Mouse (Mus musculus) lung, embryonic 15.5 days (tissue): ENCODE measurements around the gene Galk2. TPM values are rescaled to one million over a fixed set of nuclear protein-coding genes. Genes with fewer than 3 reads are reported as not detected.
A peak's percentile ranks its signal among the peaks of the same experiment; 100 is the strongest.

Experiments used
- ATAC-seq: fragments of 200-750 bp; cut with Nextera tagmentation; 2 replicates; pipeline ENCODE4 v1.8.0; 2017; ENCODE audit warnings: moderate number of reproducible peaks, borderline replicate concordance; ENCODE audit not compliant: low FRiP score, low TSS enrichment; ENCODE audit errors: extremely low read depth
- H3K27ac ChIP-seq: fragments of 300-500 bp; sonication (generic); 2 replicates; pipeline ENCODE4 v1.5.1; 2015; ENCODE audit warnings: moderate library complexity, mild to moderate bottlenecking, inconsistent platforms
- H3K27me3 ChIP-seq: fragments of 300-500 bp; sonication (generic); 2 replicates; pipeline ENCODE4 v1.6.1; 2015; ENCODE audit warnings: inconsistent platforms
- H3K36me3 ChIP-seq: fragments of 300-500 bp; sonication (generic); 2 replicates; pipeline ENCODE4 v1.6.1; 2015; ENCODE audit warnings: inconsistent platforms
- H3K4me1 ChIP-seq: fragments of 300-500 bp; sonication (generic); 2 replicates; pipeline ENCODE4 v1.6.1; 2015; ENCODE audit warnings: inconsistent platforms
- H3K4me2 ChIP-seq: fragments of 300-500 bp; sonication (generic); 2 replicates; pipeline ENCODE4 v1.6.1; 2015; ENCODE audit warnings: inconsistent platforms, mild to moderate bottlenecking, moderate library complexity
- H3K4me3 ChIP-seq: fragments of 300-500 bp; sonication (generic); 2 replicates; pipeline ENCODE4 v1.5.1; 2015; ENCODE audit warnings: mild to moderate bottlenecking, inconsistent platforms
- H3K9ac ChIP-seq: fragments of 300-500 bp; sonication (generic); 2 replicates; pipeline ENCODE4 v1.6.1; 2015; ENCODE audit warnings: inconsistent platforms
- H3K9me3 ChIP-seq: fragments of 300-500 bp; sonication (generic); 2 replicates; pipeline ENCODE4 v1.6.1; 2016; ENCODE audit warnings: inconsistent platforms
- WGBS: fragments of 180-500 bp; shearing (Covaris S2); methylation state at CpG from one replicate; pipeline ENCODE4 v1.1.7; 2015; 5-methylcytosine and 5-hydroxymethylcytosine counted together
- polyA plus RNA-seq: library from polyadenylated mRNA; unstranded; fragments of >200 nt; fragmentation: Nextera tagmentation; extraction: Ambion mirVana; gene quantifications from 2 replicates; pipeline ENCODE4 v1.2.1, GENCODE M21; 2015

Galk2 gene
- polyA plus RNA-seq, 1 experiment from 2014 or later = 39.4 TPM

DNA sequence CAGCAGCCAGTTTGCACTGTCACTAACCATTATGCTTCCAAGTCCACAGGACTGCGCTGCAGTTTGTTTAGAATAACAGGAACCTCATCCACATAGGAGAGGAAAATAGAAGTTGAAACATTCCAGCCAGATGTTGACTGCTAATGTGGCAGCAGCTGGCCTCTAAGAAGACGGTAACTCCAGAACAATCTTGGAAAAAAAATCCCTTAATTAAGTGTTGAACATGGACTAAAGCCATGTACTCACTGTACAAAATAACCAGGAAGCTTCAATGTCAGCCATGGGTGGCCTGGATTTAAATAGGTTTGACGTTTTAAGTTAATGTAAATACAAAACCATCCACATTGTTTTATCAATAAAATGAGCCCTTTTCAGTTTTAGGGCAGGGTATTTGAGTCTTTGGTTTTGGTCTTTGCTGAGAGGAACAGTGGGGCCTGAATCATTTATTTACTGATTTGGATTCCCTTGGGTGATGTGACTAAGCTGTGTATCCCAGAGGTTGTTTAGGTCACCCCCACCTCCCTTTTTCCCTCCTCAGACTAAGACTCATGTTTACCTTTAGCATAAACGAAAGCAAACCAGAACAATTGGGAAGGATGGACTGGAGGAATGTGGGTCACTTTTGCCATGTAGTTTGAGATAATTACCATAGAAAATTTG lies 47.6 kb downstream of the Galk2 start:
- Histone ChIP-seq H3K4me1 (no peaks in the 10 kb centered on the region), H3K36me3 (no peaks in the 10 kb centered on the region), H3K4me2 (no peak overlapping the region), H3K27me3 (no peaks in the 10 kb centered on the region), H3K9me3 (no peaks in the 10 kb centered on the region), H3K4me3 (no peak overlapping the region), H3K9ac (no peak overlapping the region), H3K27ac (peak overlapping the region; percentile 51; the same call in 1 of the 2 replicates)
- WGBS = 45% methylated on average over 4 of the region's 4 CpGs
- ATAC-seq = peak; percentile 85; the same call in 1 of the 2 replicates

DNA sequence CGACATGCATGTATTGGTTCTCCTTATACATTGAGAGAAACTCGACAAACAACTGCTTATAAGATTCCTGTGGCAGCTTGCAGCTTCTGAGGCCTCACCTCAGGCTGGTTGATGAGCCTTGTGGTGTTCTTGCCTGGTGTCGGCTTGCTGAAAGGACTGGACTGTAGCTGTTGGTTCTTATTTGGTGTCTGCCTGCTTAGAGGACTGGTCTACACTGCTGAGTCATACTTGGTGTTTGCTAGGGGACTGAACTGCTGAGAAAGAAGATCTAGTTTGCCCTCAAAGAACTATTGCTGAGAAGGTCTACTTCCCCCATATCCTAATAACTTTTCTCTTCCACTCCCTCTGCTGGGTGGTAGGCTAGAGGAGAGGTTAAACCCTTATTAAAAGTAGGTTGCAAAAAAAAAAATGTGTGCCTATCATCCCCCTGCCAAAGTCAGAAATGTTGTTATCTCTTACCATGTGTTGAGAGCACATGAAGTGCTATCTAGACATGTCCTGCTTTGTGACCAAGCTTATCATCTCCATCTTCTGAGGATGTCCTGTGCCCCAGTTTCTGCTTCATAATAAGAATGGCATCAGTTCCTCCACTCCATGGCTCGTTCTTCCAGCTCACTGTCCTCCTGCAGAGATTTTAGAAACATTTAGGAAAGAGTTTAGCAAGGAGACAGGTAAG lies 48.8 kb downstream of the Galk2 start:
- Histone ChIP-seq H3K4me1 (no peaks in the 10 kb centered on the region), H3K9ac (no peak overlapping the region), H3K36me3 (no peaks in the 10 kb centered on the region), H3K9me3 (no peaks in the 10 kb centered on the region), H3K27ac (no peak overlapping the region), H3K27me3 (no peaks in the 10 kb centered on the region), H3K4me3 (no peak overlapping the region), H3K4me2 (no peak overlapping the region)
- WGBS = 84% methylated on average over 4 of the region's 4 CpGs
- no peak for ATAC-seq

DNA sequence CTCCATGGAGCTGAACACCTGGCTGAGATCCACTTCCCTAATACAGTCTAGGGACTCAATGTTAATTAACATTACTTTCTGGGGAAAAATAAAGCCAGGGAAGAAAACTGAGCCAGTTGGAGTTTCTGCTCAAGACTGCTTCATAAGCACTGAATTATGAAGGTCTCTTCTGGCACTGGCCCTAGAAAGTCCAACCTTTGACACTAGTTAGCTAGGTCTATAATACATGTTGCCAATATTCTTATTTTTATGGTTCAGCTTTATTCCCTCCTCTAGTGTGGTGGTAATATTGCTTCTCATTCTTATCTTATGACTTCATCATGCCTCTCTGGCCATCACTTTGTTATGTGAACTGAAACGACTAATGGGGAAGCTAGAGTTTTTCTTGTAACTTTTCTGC lies 55.3 kb downstream of the Galk2 start:
- WGBS = 53% methylated on average over 1 of the region's 1 CpGs
- no peaks in the 10 kb centered on the region for H3K36me3 ChIP-seq
- no peak for ATAC-seq
- no peaks in the 10 kb centered on the region for H3K27me3 ChIP-seq
- no peak overlapping the region for H3K4me3 ChIP-seq
- H3K4me2 ChIP-seq = no peak overlapping the region
- no peaks in the 10 kb centered on the region for H3K9me3 ChIP-seq
- no peak overlapping the region for H3K9ac ChIP-seq
- H3K4me1 ChIP-seq = peaks cover 9% of the 10 kb centered on the region
- no peak overlapping the region for H3K27ac ChIP-seq

DNA sequence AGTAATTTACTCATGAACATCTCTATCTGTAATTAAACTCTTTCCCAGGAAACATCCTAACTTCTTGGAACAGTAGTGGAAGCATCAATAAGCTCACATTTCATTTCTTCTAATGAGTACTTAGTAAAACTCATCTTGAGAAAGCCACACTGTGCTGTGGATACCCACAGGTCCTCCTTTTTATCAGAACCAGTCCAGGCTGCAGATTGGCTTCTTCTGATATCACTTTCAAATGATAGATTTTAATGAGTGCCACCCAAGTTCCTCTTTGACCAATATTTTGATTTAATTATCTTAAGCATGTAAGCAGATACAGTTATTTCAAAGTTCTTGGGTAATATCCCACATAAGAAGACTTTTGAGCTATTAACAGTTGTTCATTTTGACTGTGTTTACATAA lies 55.8 kb downstream of the Galk2 start:
- H3K27me3 ChIP-seq = no peaks in the 10 kb centered on the region
- H3K27ac ChIP-seq = no peak overlapping the region
- no peaks in the 10 kb centered on the region for H3K36me3 ChIP-seq
- peaks cover 9% of the 10 kb centered on the region for H3K4me1 ChIP-seq
- H3K9me3 ChIP-seq = no peaks in the 10 kb centered on the region
- H3K4me2 ChIP-seq = no peak overlapping the region
- H3K4me3 ChIP-seq = no peak overlapping the region
- ATAC-seq = no peak
- no peak overlapping the region for H3K9ac ChIP-seq

DNA sequence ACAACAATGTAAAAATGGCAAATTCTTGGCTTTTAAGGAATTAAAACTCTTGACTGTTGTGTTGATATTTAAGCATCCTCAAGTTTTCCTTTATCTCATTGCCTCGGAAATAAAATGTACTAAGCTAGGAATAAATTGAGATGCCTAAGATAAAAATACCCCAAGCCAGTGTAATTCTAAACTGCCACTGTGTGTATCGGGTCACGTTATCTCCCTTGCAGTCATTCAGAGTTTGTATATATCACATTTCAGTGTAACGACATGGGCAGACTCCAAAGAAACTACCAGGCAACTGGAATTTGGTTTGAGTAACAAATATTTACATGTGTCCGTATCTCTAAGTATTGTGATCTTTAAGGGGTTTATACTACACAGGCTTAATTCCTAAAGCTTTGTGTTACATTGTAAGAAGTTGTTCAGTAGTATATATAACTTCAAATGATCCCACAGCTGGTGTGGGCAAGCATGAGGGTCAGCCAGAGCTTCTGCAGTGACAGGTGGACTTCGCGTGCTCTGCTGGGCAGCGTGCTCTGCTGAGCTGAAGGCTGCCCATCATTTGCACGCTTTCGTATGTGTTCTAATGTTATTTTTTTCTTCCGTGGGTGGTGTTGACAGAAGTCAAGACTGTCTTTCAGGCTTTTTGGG lies 57.9 kb downstream of the Galk2 start:
- ATAC-seq = no peak

DNA sequence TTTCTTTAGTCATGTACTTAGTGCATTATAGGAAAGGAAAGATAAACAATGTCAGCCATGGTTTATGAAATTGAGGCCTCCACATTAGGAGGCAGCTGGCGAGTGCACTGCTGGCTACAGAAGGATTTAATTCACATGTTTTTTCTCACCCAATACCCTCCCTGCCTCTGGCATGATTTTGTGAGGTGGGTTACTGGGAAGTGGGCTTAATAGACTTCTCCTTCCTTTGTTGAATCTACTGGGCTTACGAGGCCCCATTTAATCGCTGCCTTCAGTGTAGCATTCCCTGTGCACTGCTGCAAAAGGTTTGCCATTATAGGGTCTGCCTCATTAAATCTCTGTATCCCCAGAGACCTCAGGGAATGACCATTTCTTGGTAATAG lies 58.4 kb downstream of the Galk2 start:
- Histone ChIP-seq H3K4me2 (no peak overlapping the region), H3K27me3 (no peaks in the 10 kb centered on the region), H3K9ac (no peak overlapping the region), H3K36me3 (no peaks in the 10 kb centered on the region), H3K9me3 (no peaks in the 10 kb centered on the region), H3K4me1 (peaks cover 9% of the 10 kb centered on the region), H3K27ac (peak overlapping the region; percentile 3; the same call in 1 of the 2 replicates), H3K4me3 (no peak overlapping the region)
- 61% methylated on average over 3 of the region's 3 CpGs for WGBS
- ATAC-seq = no peak

More for the DNA sequence above, 57.9 kb downstream of the Galk2 start:
- Histone ChIP-seq H3K9ac (no peak overlapping the region), H3K9me3 (no peaks in the 10 kb centered on the region), H3K27ac (peak overlapping the region; percentile 3; the same call in 1 of the 2 replicates), H3K36me3 (no peaks in the 10 kb centered on the region), H3K4me2 (no peak overlapping the region), H3K4me3 (no peak overlapping the region), H3K27me3 (no peaks in the 10 kb centered on the region), H3K4me1 (peaks cover 9% of the 10 kb centered on the region)
- 23% methylated on average over 11 of the region's 11 CpGs for WGBS

DNA sequence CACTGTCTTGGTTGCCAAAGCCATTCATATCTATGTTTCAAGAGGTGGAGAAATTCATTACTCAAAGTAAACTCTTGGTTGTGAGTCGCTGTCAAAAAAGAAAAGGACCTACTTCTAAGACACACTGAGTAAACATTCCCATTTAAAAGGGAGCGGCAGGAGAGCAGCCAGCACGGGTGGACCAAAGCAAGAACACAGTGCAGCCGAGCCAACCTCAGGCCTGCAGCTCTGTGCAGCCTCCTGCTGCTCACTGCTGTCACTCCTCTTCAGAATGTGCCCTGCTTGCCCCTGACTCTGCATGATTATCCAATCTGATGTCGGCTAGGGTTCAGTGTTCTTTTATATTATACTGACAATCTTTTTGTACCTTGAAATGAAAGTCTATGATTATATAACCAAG lies 62.4 kb downstream of the Galk2 start:
- no peak overlapping the region for H3K27ac ChIP-seq
- ATAC-seq = no peak
- H3K27me3 ChIP-seq = no peaks in the 10 kb centered on the region
- WGBS = 43% methylated on average over 5 of the region's 5 CpGs
- no peak overlapping the region for H3K4me3 ChIP-seq
- H3K36me3 ChIP-seq = no peaks in the 10 kb centered on the region
- H3K9ac ChIP-seq = no peak overlapping the region
- H3K4me1 ChIP-seq = peaks cover 15% of the 10 kb centered on the region
- no peak overlapping the region for H3K4me2 ChIP-seq
- H3K9me3 ChIP-seq = no peaks in the 10 kb centered on the region

DNA sequence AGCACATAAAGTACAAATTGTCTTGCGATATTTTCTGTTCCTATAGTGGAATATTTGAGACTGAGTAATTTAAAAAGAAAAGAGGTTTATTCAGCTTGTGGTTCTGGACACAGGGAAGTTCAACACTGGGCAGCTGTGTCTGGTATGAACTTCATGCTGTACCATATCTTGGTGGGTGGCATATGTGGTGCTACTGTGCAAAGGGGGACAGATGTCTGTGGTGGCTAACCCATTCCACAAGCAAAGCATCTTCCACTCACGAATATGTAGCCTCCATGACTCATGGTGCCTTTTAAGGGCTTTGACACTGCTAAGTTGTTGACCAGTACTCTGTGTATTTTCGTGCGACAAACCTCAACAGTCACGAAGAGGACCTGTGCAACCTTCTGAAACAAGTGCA lies 63.2 kb downstream of the Galk2 start:
- 83% methylated on average over 5 of the region's 5 CpGs for WGBS
- Histone ChIP-seq H3K9me3 (no peaks in the 10 kb centered on the region), H3K4me2 (no peak overlapping the region), H3K36me3 (no peaks in the 10 kb centered on the region), H3K9ac (no peak overlapping the region), H3K4me3 (no peak overlapping the region), H3K4me1 (peaks cover 9% of the 10 kb centered on the region; the same call in 1 of the 2 replicates), H3K27me3 (no peaks in the 10 kb centered on the region), H3K27ac (no peak overlapping the region)
- no peak for ATAC-seq

DNA sequence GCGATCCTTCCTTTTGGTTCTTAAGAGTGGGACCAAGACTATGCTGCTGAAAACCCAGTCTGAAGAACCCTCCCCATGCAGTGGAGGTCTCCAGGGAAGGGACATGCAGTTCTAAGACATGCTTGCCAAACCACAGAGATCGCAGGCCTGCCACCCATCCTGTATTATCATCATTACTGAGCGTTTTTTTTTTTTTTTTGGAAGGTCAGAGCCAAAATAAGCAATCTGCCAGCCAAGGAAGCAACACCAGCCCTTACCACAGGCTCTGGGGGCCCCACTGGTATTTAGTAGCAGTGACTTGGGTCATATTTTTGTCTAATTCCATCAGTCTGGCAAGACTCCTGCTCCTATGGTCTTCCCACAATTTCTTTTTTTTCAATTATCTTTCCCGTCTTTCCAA lies 64.0 kb downstream of the Galk2 start:
- no peaks in the 10 kb centered on the region for H3K36me3 ChIP-seq
- 0 out of 2 replicates have a peak, but pooled peaks cover 6% of the 10 kb centered on the region for H3K4me1 ChIP-seq
- no peak overlapping the region for H3K4me2 ChIP-seq
- WGBS = 66% methylated on average over 4 of the region's 4 CpGs
- no peak overlapping the region for H3K9ac ChIP-seq
- H3K27ac ChIP-seq = 0 out of 2 replicates have a peak overlapping the region, but pooled peaks have one; percentile 1
- H3K9me3 ChIP-seq = no peaks in the 10 kb centered on the region
- no peaks in the 10 kb centered on the region for H3K27me3 ChIP-seq
- ATAC-seq = no peak
- no peak overlapping the region for H3K4me3 ChIP-seq

DNA sequence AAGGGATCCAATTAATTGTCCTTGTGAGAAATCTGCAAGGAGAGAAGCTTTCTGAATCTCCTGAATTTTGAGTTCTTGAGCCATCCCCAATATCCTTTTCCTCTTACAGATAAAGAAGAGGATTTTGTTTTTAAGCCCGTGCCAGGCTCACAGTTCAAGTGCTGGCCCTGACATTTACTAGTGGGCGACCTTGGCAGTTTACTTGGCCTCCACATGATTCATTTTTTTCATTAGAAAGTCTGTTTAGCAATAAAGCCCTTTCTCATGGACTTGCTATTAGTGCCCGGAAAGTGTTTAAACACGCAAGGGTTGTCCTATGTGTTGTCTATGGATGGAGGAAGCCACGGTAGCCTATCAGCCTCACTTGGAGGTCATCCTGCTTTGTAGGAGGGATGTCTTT lies 64.4 kb downstream of the Galk2 start:
- Histone ChIP-seq H3K27me3 (no peaks in the 10 kb centered on the region), H3K36me3 (no peaks in the 10 kb centered on the region), H3K4me2 (no peak overlapping the region), H3K9ac (no peak overlapping the region), H3K27ac (no peak overlapping the region), H3K9me3 (no peaks in the 10 kb centered on the region), H3K4me1 (0 out of 2 replicates have a peak, but pooled peaks cover 6% of the 10 kb centered on the region), H3K4me3 (no peak overlapping the region)
- 87% methylated on average over 5 of the region's 5 CpGs for WGBS
- no peak for ATAC-seq

DNA sequence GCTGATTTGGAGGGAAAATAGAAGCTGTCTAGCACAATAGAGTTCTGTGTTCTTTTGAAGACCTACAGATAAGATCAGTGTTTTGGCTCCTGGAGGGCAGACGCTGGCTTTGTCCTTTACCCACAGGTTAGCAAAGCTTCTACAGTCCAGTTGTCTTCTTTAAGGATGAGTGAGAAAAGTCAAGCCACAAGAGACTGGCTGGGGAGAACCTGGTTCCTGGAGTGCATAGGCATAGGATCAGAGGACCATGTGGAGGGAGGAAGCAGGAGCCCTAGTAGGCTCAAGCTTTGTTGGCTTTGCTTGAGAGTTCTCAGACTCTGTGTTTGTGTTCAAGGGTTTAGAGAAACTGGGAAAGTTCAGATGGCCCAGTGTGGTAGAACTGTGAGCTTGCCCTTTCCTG lies 65.6 kb downstream of the Galk2 start:
- WGBS = 63% methylated on average over 1 of the region's 1 CpGs
- Histone ChIP-seq H3K4me1 (0 out of 2 replicates have a peak, but pooled peaks cover 6% of the 10 kb centered on the region), H3K27me3 (no peaks in the 10 kb centered on the region), H3K9ac (no peak overlapping the region), H3K4me2 (no peak overlapping the region), H3K9me3 (no peaks in the 10 kb centered on the region), H3K36me3 (no peaks in the 10 kb centered on the region), H3K27ac (no peak overlapping the region), H3K4me3 (no peak overlapping the region)
- ATAC-seq = no peak

DNA sequence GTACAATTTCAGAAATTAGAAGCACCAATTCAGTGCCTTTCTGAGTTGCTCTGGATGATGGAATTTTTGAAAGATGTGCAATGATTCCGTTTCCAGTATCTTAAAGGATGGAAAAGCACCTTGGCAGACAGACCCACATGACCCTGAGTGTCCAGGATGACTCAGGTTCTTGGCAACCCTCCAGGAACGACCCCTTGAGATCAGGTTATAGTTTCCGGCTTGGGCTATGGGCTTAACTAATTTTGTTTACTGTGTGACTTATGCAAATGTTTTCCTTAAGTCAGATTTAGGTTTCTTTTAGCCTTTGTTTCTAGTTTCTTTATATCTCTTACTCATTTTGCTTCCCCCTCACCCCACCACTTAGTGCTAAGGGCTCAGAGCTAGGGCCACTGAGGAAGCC lies 66.2 kb downstream of the Galk2 start:
- 0 out of 2 replicates have a peak, but pooled peaks cover 6% of the 10 kb centered on the region for H3K4me1 ChIP-seq
- no peaks in the 10 kb centered on the region for H3K27me3 ChIP-seq
- H3K27ac ChIP-seq = no peak overlapping the region
- WGBS = 54% methylated on average over 3 of the region's 3 CpGs
- no peaks in the 10 kb centered on the region for H3K36me3 ChIP-seq
- ATAC-seq = no peak
- H3K9me3 ChIP-seq = no peaks in the 10 kb centered on the region
- H3K4me3 ChIP-seq = no peak overlapping the region
- H3K4me2 ChIP-seq = no peak overlapping the region
- H3K9ac ChIP-seq = no peak overlapping the region
